Mouse (Mus musculus) brain, embryonic 14.5 days (tissue): ENCODE data around the gene Trappc6b.

Experiments
- CTCF ChIP-seq: fragments of 200-500 bp; IDR thresholded peaks from 2 replicates; pipeline ENCODE4 v1.5.1; 2012; ENCODE audit warnings: inconsistent platforms, mild to moderate bottlenecking, moderate library complexity, borderline replicate concordance; ENCODE audit not compliant: insufficient read depth, insufficient read length; ENCODE audit errors: extremely low read depth
- POLR2A ChIP-seq: fragments of 200-500 bp; IDR thresholded peaks from 2 replicates; pipeline ENCODE4 v1.6.1; 2012; ENCODE audit warnings: mild to moderate bottlenecking, inconsistent platforms, borderline replicate concordance; ENCODE audit not compliant: poor library complexity, insufficient read depth, insufficient read length, severe bottlenecking; ENCODE audit errors: extremely low read depth

DNA sequence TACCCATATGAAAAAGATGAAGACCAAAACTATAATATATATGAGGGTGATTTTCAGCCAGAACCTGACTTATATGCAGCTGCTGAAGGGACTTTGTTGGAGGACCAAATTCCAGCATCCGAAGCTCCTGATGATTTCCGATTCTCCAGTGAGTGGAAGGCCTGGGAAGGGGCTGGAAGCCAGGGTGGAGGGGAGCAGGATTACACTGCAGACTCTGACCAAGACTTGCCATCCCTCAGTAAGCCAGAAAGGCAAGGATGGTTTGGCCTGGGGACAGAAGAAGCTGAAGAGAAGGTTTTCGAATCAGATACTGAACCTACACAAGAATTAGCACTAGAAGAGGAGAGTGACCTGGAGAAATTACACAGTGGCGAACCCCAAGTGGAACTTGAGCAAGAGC is 46.7 kb upstream of the Trappc6b start:
- TF ChIP-seq CTCF (no peak), POLR2A (no peak)
